ENCODE assay signal across 12 mouse cellular contexts in genomic region chr13:52017598-52018190, GRCm38 (mm10).
DNase-seq lines count a peak whose midpoint lies in the region; ATAC-seq lines count a peak whose summit lies in the region.
"Had no signal": no experiment of that assay in that cellular context is flagged by ENCODE, and none has a peak within 500 bp of the region (broad histone marks: within the 10 kb centered on the region; RNA-seq: fewer than 3 reads in every experiment).

No protein-coding gene starts in this region.

- ATAC-seq in common myeloid progenitor, adult 5-6 weeks (replicated peaks; ENCODE audit: low read depth, poor library complexity, severe bottlenecking), result peak; percentile 26; the same call in 1 of the 2 replicates
- ATAC-seq: liver, embryonic 12.5 days had no signal

- intact Hi-C loops in left cerebral cortex, postnatal 4 days (cut with DNase I), result no loop called here

- peak; percentile 60 to 88 for DNase-seq in adrenal gland, adult (ENCODE audit: inconsistent age in 2 of 2, low spot score in 1 of 2)
- no peak for DNase-seq in adrenal gland, postnatal 4 days (ENCODE audit: low spot score in 2 of 2)
- DNase-seq in left cerebral cortex, postnatal 4 days, result peak; percentile 62
- DNase-seq in left cerebral cortex, adult 11 months (ENCODE audit: low spot score), result no peak
- peak; percentile 59 for DNase-seq in adrenal gland, postnatal 14 days
- no peak for DNase-seq in thymus, postnatal 14 days
- DNase-seq in spleen, postnatal 36 days (ENCODE audit: low spot score in 2 of 2), result no peak
- DNase-seq: kidney, adult 11 months; right cerebral cortex, postnatal 25 days; thymus, adult 2 months had no signal

Comparison
In these comparisons a context has a peak if more than half of its experiments do, and no peak if none do; other contexts are left out.
1. DNase-seq: peak in adrenal gland, adult (2 of 2), left cerebral cortex, postnatal 4 days (single experiment) and adrenal gland, postnatal 14 days (single experiment); none in adrenal gland, postnatal 4 days (0 of 2), left cerebral cortex, adult 11 months (single experiment), thymus, postnatal 14 days (single experiment) and spleen, postnatal 36 days (0 of 2).